Mouse (Mus musculus) cerebellum, adult 11 months (tissue): ENCODE data around the gene Gm8882.
"Not testable (repeated sequence)": the region's sequence is repeated elsewhere in the genome, so short reads cannot be mapped to it uniquely, and the experiment has no call there.

Source experiments
- DNase-seq: peaks from one replicate; pipeline ENCODE4 v3.0.0; 2022

Gene Gm8882

GRCm38 (mm10) chr6:132364034-132364433 lies at the start of gene Gm8882:
Gene Gm8882, minus strand, starts transcription at chr6:132364134.
- not testable (repeated sequence) for DNase-seq

DNA sequence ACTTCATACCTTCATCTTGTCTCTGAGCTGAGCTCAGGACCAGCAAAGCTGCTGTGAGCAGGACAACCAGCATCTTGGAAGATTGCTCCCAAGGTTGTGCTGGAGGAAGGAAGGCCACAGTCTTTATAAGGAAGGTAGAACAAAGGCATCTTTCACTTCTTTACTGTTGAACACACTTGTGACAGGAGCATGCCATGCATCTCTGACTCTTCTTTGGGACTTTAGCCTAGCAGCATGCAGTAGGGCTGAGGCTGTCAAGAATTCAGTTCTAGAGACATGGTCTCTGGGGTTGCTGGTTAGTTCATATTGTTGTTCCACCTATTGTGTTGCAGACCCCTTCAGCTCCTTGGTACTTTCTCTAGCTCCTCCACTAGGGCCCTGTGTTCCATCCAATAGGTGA lies 49.3 kb downstream of the Gm8882 start, which contains the start of gene Prpmp5:
Prpmp5 (minus strand) TSS at position 101 of the 400 bp plus-strand sequence.
- not testable (repeated sequence) for DNase-seq
